Mouse (Mus musculus): ENCODE measurements around the gene Lsr. TPM values are rescaled to one million over a fixed set of nuclear protein-coding genes. Genes with fewer than 3 reads are reported as not detected.
"Not testable (repeated sequence)": the region's sequence is repeated elsewhere in the genome, so short reads cannot be mapped to it uniquely, and the experiment has no call there.

Lsr gene
- total RNA-seq, 2 experiments from 2014 or later, result 7.5 to 8.6 TPM

- DNase-seq (ENCODE audit: low spot score in 2 of 2), result no peak
- no peak within 1 kb of the TSS for H3K27ac ChIP-seq
- H3K4me3 ChIP-seq, result no peak within 1 kb of the TSS
- TF ChIP-seq CTCF (conservative IDR thresholded peaks at IDR 0.05), result no peak
These were observed 29.2 kb downstream of the Lsr start, which contains the start of gene Hamp for GRCm38 (mm10) chr7:30943909-30944635. Gene Hamp (minus strand): TSS chr7:30944032.

- H3K27ac ChIP-seq; H3K4me3 ChIP-seq; DNase-seq (ENCODE audit: low spot score in 2 of 2): not testable (repeated sequence)
These were observed 30.9 kb downstream of the Lsr start for GRCm38 (mm10) chr7:30942365-30942764.

- H3K4me3 ChIP-seq; H3K27ac ChIP-seq; DNase-seq (ENCODE audit: low spot score in 2 of 2): not testable (repeated sequence)
These were observed 33.2 kb downstream of the Lsr start for GRCm38 (mm10) chr7:30940070-30940469.

GRCm38 (mm10) chr7:30935422-30936099 lies 37.7 kb downstream of the Lsr start:
- DNase-seq (ENCODE audit: low spot score in 2 of 2); H3K4me3 ChIP-seq; H3K27ac ChIP-seq: not testable (repeated sequence)

- not testable (repeated sequence) for H3K27ac ChIP-seq; DNase-seq (ENCODE audit: low spot score in 2 of 2); H3K4me3 ChIP-seq
These were observed 48.7 kb downstream of the Lsr start, which contains the start of gene Hamp2 for GRCm38 (mm10) chr7:30924581-30924980. Gene Hamp2 (minus strand): TSS chr7:30924681.

GRCm38 (mm10) chr7:30924071-30924470 lies 49.2 kb downstream of the Lsr start:
- DNase-seq (ENCODE audit: low spot score in 2 of 2), result no peak
- Histone ChIP-seq H3K27ac (no peak overlapping the region), H3K4me3 (no peak overlapping the region)
- no peak for TF ChIP-seq CTCF (conservative IDR thresholded peaks at IDR 0.05)

GRCm38 (mm10) chr7:30922490-30922889 lies 50.8 kb downstream of the Lsr start:
- not testable (repeated sequence) for H3K27ac ChIP-seq; DNase-seq (ENCODE audit: low spot score in 2 of 2)

GRCm38 (mm10) chr7:30920217-30920616 lies 53.0 kb downstream of the Lsr start:
- Histone ChIP-seq H3K27ac (no peak overlapping the region), H3K4me3 (no peak overlapping the region)
- DNase-seq (ENCODE audit: low spot score in 2 of 2), result no peak
- no peak for TF ChIP-seq CTCF (conservative IDR thresholded peaks at IDR 0.05)

More at GRCm38 (mm10) chr7:30922490-30922889, 50.8 kb downstream of the Lsr start:
- H3K4me3 ChIP-seq, result not testable (repeated sequence)

- peak overlapping the region; percentile 77 for H3K27ac ChIP-seq
These were observed 56.0 kb downstream of the Lsr start for GRCm38 (mm10) chr7:30917219-30917618.

GRCm38 (mm10) chr7:30916713-30917112 lies 56.6 kb downstream of the Lsr start:
- H3K27ac ChIP-seq, result peak overlapping the region; percentile 77
- DNase-seq (ENCODE audit: low spot score in 2 of 2), result peak; percentile 15 to 28
- TF ChIP-seq CTCF (conservative IDR thresholded peaks at IDR 0.05), result no peak
- peak overlapping the region; percentile 18; the same call in 1 of the 2 replicates for H3K4me3 ChIP-seq

More at GRCm38 (mm10) chr7:30917219-30917618, 56.0 kb downstream of the Lsr start:
- no peak for TF ChIP-seq CTCF (conservative IDR thresholded peaks at IDR 0.05)
- DNase-seq (ENCODE audit: low spot score in 2 of 2), result no peak
- peak overlapping the region; percentile 18; the same call in 1 of the 2 replicates for H3K4me3 ChIP-seq

GRCm38 (mm10) chr7:30914732-30915131 lies 58.5 kb downstream of the Lsr start, which contains the start of gene Mag:
Gene Mag (minus strand): TSS chr7:30914873.
- peak; percentile 18 to 19 for DNase-seq (ENCODE audit: low spot score in 2 of 2)
- Histone ChIP-seq H3K27ac (peak within 1 kb of the TSS; percentile 75), H3K4me3 (peak within 1 kb of the TSS; percentile 17)
- TF ChIP-seq CTCF (conservative IDR thresholded peaks at IDR 0.05), result no peak

- no peak overlapping the region for H3K27ac ChIP-seq
- no peak for DNase-seq (ENCODE audit: low spot score in 2 of 2)
- H3K4me3 ChIP-seq, result no peak overlapping the region
- TF ChIP-seq CTCF (conservative IDR thresholded peaks at IDR 0.05), result no peak
These were observed 63.5 kb downstream of the Lsr start for GRCm38 (mm10) chr7:30909773-30910172.

GRCm38 (mm10) chr7:30908992-30909431 lies 64.3 kb downstream of the Lsr start:
- no peak for TF ChIP-seq CTCF (conservative IDR thresholded peaks at IDR 0.05)
- Histone ChIP-seq H3K4me3 (no peak overlapping the region; the same call in 1 of the 2 replicates), H3K27ac (no peak overlapping the region)
- DNase-seq (ENCODE audit: low spot score in 2 of 2), result no peak

All from layer of hippocampus, adult 2 months (tissue).